19 mouse cellular contexts compared by ENCODE assay signal in genomic region chr17:84357776-84358175, GRCm38 (mm10).
"Had no signal": no experiment of that assay in that cellular context is flagged by ENCODE, and none has a peak within 500 bp of the region (broad histone marks: within the 10 kb centered on the region; RNA-seq: fewer than 3 reads in every experiment).

No protein-coding gene starts in this region.

- DNase-seq: kidney, adult 2 months; kidney, postnatal 25 days; layer of hippocampus, adult 9-11 months; liver, postnatal 0 days; lung, embryonic 14.5 days; thymus, adult 2 months; thymus, postnatal 14 days; thymus, postnatal 4 days had no signal

- H3K9me3 ChIP-seq: limb, embryonic 15.5 days; midbrain, embryonic 13.5 days had no signal

- ATAC-seq: intestine, postnatal 0 days; liver, postnatal 0 days; lung, postnatal 0 days; midbrain, embryonic 13.5 days; midbrain, embryonic 16.5 days had no signal

- H3K36me3 ChIP-seq: midbrain, embryonic 13.5 days had no signal

- H3K4me2 ChIP-seq: limb, embryonic 15.5 days; liver, embryonic 11.5 days; lung, embryonic 14.5 days; midbrain, embryonic 13.5 days had no signal

- H3K9ac ChIP-seq: limb, embryonic 15.5 days; liver, embryonic 14.5 days; liver, postnatal 0 days; lung, embryonic 14.5 days; midbrain, embryonic 13.5 days had no signal

- H3K27me3 ChIP-seq: limb, embryonic 15.5 days; midbrain, embryonic 13.5 days had no signal

- H3K4me3 ChIP-seq: layer of hippocampus, adult 2 months; limb, embryonic 15.5 days; midbrain, embryonic 13.5 days had no signal

- H3K27ac ChIP-seq: kidney, postnatal 0 days; limb, embryonic 15.5 days; liver, embryonic 14.5 days; macrophage; midbrain, embryonic 13.5 days; stomach, postnatal 0 days had no signal
